In genomic region chr9:66174985-66175384, GRCm38 (mm10) we compare ENCODE assay signal across 15 mouse cellular contexts.
"Had no signal": no experiment of that assay in that cellular context is flagged by ENCODE, and none has a peak within 500 bp of the region (broad histone marks: within the 10 kb centered on the region; RNA-seq: fewer than 3 reads in every experiment).

No protein-coding gene starts in this region.

- H3K9ac ChIP-seq: lung, embryonic 15.5 days had no signal

- H3K4me3 ChIP-seq: left cerebral cortex, adult 2 months; lung, embryonic 15.5 days; megakaryocyte, embryonic 14.5 days; midbrain, embryonic 10.5 days had no signal

- ATAC-seq: intestine, postnatal 0 days had no signal

- H3K9me3 ChIP-seq: lung, embryonic 15.5 days; megakaryocyte, embryonic 14.5 days; midbrain, embryonic 10.5 days had no signal

- H3K27ac ChIP-seq: kidney, postnatal 0 days; left cerebral cortex, adult 2 months; lung, embryonic 15.5 days; midbrain, embryonic 10.5 days had no signal

- DNase-seq: kidney, adult 2 months; kidney, postnatal 25 days; layer of hippocampus, postnatal 36 days; lung, adult 18-20 months; lung, postnatal 10 days; lung, postnatal 36 days; midbrain, embryonic 14.5 days; thymus, adult 18-20 months; thymus, postnatal 36 days had no signal

- H3K36me3 ChIP-seq: lung, embryonic 15.5 days; midbrain, embryonic 10.5 days had no signal

- H3K4me2 ChIP-seq: lung, embryonic 15.5 days had no signal
